Mouse (Mus musculus) testis, adult 2 months (tissue): ENCODE measurements around the gene Dnajc4. TPM values are rescaled to one million over a fixed set of nuclear protein-coding genes. Genes with fewer than 3 reads are reported as not detected.
A peak's percentile ranks its signal among the peaks of the same experiment; 100 is the strongest.
"Not testable (repeated sequence)": the region's sequence is repeated elsewhere in the genome, so short reads cannot be mapped to it uniquely, and the experiment has no call there.

ENCODE experiments used
- H3K27ac ChIP-seq: fragments of 200-500 bp; 2 replicates; pipeline ENCODE4 v1.5.1; 2012; ENCODE audit warnings: low read depth, low read length; ENCODE audit not compliant: control insufficient read depth, insufficient read depth
- H3K27me3 ChIP-seq: fragments of 200-500 bp; 2 replicates; pipeline ENCODE4 v1.6.1; 2012; ENCODE audit warnings: mild to moderate bottlenecking, low read length, moderate library complexity; ENCODE audit not compliant: control insufficient read depth, insufficient read depth
- H3K36me3 ChIP-seq: fragments of 200-500 bp; 2 replicates; pipeline ENCODE4 v1.6.1; 2012; ENCODE audit warnings: mild to moderate bottlenecking, low read length; ENCODE audit not compliant: control insufficient read depth, insufficient read depth
- H3K4me1 ChIP-seq: fragments of 200-500 bp; 2 replicates; pipeline ENCODE4 v1.6.1; 2012; ENCODE audit warnings: low read length; ENCODE audit not compliant: control insufficient read depth, insufficient read depth
- H3K4me3 ChIP-seq: fragments of 200-500 bp; 2 replicates; pipeline ENCODE4 v1.5.1; 2012; ENCODE audit warnings: low read depth, mild to moderate bottlenecking, low read length, moderate library complexity, mixed read lengths; ENCODE audit not compliant: control insufficient read depth
- CTCF ChIP-seq: fragments of 200-500 bp; IDR thresholded peaks from 2 replicates; pipeline ENCODE4 v1.5.1; 2012; ENCODE audit warnings: low read depth, mild to moderate bottlenecking, inconsistent platforms, low read length, moderate library complexity; ENCODE audit not compliant: control insufficient read depth, insufficient read depth, insufficient replicate concordance
- POLR2A ChIP-seq: fragments of 200-500 bp; IDR thresholded peaks from 2 replicates; pipeline ENCODE4 v1.6.1; 2012; ENCODE audit warnings: low read depth, mild to moderate bottlenecking, inconsistent platforms, low read length, moderate library complexity; ENCODE audit not compliant: control insufficient read depth
- polyA plus RNA-seq: library from polyadenylated mRNA; depleted of rRNA; stranded (reverse); fragments of >200 nt; gene quantifications from 2 replicates; pipeline ENCODE4 v1.2.3, GENCODE M21; 2012

Dnajc4 gene
- polyA plus RNA-seq, 1 experiment = 109 TPM

GRCm38 (mm10) chr19:6994002-6994401, 1.6 kb upstream of the Dnajc4 start:
- peaks cover 1% of the 10 kb centered on the region; the same call in 1 of the 2 replicates for H3K36me3 ChIP-seq
- H3K4me1 ChIP-seq = peaks cover 23% of the 10 kb centered on the region
- no peaks in the 10 kb centered on the region for H3K27me3 ChIP-seq
- no peak overlapping the region for H3K4me3 ChIP-seq
- no peak for TF ChIP-seq CTCF
- no peak for TF ChIP-seq POLR2A
- no peak overlapping the region for H3K27ac ChIP-seq

- peaks cover 1% of the 10 kb centered on the region; the same call in 1 of the 2 replicates for H3K36me3 ChIP-seq
- H3K27ac ChIP-seq = no peak overlapping the region
- no peaks in the 10 kb centered on the region for H3K27me3 ChIP-seq
- peaks cover 23% of the 10 kb centered on the region for H3K4me1 ChIP-seq
- no peak for TF ChIP-seq POLR2A
- TF ChIP-seq CTCF = no peak
- H3K4me3 ChIP-seq = peak overlapping the region; percentile 79
Observed at GRCm38 (mm10) chr19:6993011-6993770, 819 bp upstream of the Dnajc4 start.

- H3K4me3 ChIP-seq, H3K36me3 ChIP-seq, H3K27ac ChIP-seq, H3K27me3 ChIP-seq: not testable (repeated sequence)
- H3K4me1 ChIP-seq = peaks cover 34% of the 10 kb centered on the region
Observed at GRCm38 (mm10) chr19:6991166-6991565, 1.2 kb downstream of the Dnajc4 start.

GRCm38 (mm10) chr19:6990712-6991111, 1.7 kb downstream of the Dnajc4 start:
- TF ChIP-seq CTCF (no peak), POLR2A (no peak)
- H3K4me3 ChIP-seq = no peak overlapping the region
- no peaks in the 10 kb centered on the region for H3K27me3 ChIP-seq
- H3K36me3 ChIP-seq = peaks cover 1% of the 10 kb centered on the region; the same call in 1 of the 2 replicates
- peaks cover 31% of the 10 kb centered on the region for H3K4me1 ChIP-seq
- H3K27ac ChIP-seq = no peak overlapping the region

- Histone ChIP-seq H3K27ac (no peak overlapping the region), H3K4me1 (peaks cover 22% of the 10 kb centered on the region), H3K27me3 (no peaks in the 10 kb centered on the region), H3K36me3 (peaks cover 1% of the 10 kb centered on the region; the same call in 1 of the 2 replicates), H3K4me3 (no peak overlapping the region)
- no peak for TF ChIP-seq CTCF
- no peak for TF ChIP-seq POLR2A
Observed at GRCm38 (mm10) chr19:6989251-6989650, 3.1 kb downstream of the Dnajc4 start.

GRCm38 (mm10) chr19:6987904-6988285, 4.5 kb downstream of the Dnajc4 start:
- Histone ChIP-seq H3K4me3 (peak overlapping the region; percentile 71), H3K36me3 (peaks cover 1% of the 10 kb centered on the region; the same call in 1 of the 2 replicates), H3K27me3 (no peaks in the 10 kb centered on the region), H3K4me1 (peaks cover 22% of the 10 kb centered on the region), H3K27ac (peak overlapping the region; percentile 57; the same call in 1 of the 2 replicates)
- TF ChIP-seq POLR2A = no peak
- no peak for TF ChIP-seq CTCF

GRCm38 (mm10) chr19:6987061-6987903, 5.1 kb downstream of the Dnajc4 start, which contains the start of gene Vegfb:
Gene Vegfb, minus strand, starts transcription at chr19:6987651.
- no peaks in the 10 kb centered on the region for H3K27me3 ChIP-seq
- peaks cover 19% of the 10 kb centered on the region for H3K4me1 ChIP-seq
- no peak for TF ChIP-seq POLR2A
- no peak for TF ChIP-seq CTCF
- peak within 1 kb of the TSS; percentile 57; the same call in 1 of the 2 replicates for H3K27ac ChIP-seq
- peak within 1 kb of the TSS; percentile 83 for H3K4me3 ChIP-seq
- H3K36me3 ChIP-seq = peaks cover 1% of the 10 kb centered on the region; the same call in 1 of the 2 replicates
